Mouse (Mus musculus): ENCODE data around the gene Vwa8. TPM values are rescaled to one million over a fixed set of nuclear protein-coding genes. Genes with fewer than 3 reads are reported as not detected.

Gene Vwa8
- 29.8 TPM for polyA plus RNA-seq (2014; fragmentation: Illumina TruSeq; extraction: RNeasy Lipid Tissue Mini Kit (QIAGEN cat#74804); ENCODE audit: low read depth, low replicate concordance)

GRCm38 (mm10) chr14:78848941-78849911 is at the start of gene Vwa8:
Vwa8 (plus strand) TSS chr14:78849052.

Other genes with a start within 250 kb of the Vwa8 start
- gene Dgkh, start 116.3 kb upstream of the Vwa8 start, polyA plus RNA-seq (2014; fragmentation: Illumina TruSeq; extraction: RNeasy Lipid Tissue Mini Kit (QIAGEN cat#74804); ENCODE audit: low read depth, low replicate concordance), result 2.5 TPM

All from adipose tissue, adult 10 weeks (tissue).